Mouse (Mus musculus) left cerebral cortex, postnatal 14 days (tissue): ENCODE measurements around the gene Nhlh1. TPM values are rescaled to one million over a fixed set of nuclear protein-coding genes. Genes with fewer than 3 reads are reported as not detected.
A peak's percentile ranks its signal among the peaks of the same experiment; 100 is the strongest.

Experiments used
- DNase-seq, 2 experiments: peaks; one replicate each; pipeline ENCODE4 v3.0.0; 2021 to 2022; ENCODE audit warnings: low spot score in 2 of 2, mixed read lengths in 1 of 2
- intact Hi-C: fragments of 180-260 bp; cut with DNase I; formaldehyde crosslinking; loops from one replicate; pipeline ENCODE4 v1.15.1; 2025
- long read RNA-seq, 2 experiments: library from polyadenylated mRNA; stranded (forward); transcript quantifications; one replicate each; pipeline ENCODE4 v2.0.0; 2021
- total RNA-seq, 2 experiments: library from RNA; stranded (reverse); gene quantifications; 2 replicates each; pipeline ENCODE4 v1.2.3; 2021

Nhlh1 gene
- under 1 TPM; 0.30 to 0.37 TPM for total RNA-seq
- long read RNA-seq, experiment 1, result 0 reads
- long read RNA-seq, experiment 2, result 0 reads

DNA sequence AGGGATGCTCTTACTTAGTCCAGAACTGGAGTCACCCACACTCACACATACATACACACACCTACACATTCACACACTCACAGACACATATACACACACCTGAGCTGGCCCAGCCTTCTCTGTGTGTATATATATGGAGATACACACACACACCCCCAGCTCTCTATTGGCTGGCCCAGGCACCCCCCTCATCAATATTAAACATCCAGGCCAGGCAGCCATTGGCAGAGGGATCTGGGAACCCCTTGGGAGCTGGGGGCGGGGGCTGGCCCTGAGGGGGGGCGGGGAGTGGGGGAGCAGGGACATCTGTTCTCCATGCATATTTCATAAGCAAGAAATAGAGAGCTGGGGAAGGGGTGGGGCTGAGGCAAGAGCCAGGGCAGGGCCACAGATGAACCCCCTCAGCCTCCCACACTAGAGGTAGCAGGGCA, at the start of gene Nhlh1:
Nhlh1 (minus strand) TSS at position 83 of the 431 bp plus-strand sequence.
- intact Hi-C loops, result no loop called here
- peak in 1 of 2 experiments; percentile 55 for DNase-seq

DNA sequence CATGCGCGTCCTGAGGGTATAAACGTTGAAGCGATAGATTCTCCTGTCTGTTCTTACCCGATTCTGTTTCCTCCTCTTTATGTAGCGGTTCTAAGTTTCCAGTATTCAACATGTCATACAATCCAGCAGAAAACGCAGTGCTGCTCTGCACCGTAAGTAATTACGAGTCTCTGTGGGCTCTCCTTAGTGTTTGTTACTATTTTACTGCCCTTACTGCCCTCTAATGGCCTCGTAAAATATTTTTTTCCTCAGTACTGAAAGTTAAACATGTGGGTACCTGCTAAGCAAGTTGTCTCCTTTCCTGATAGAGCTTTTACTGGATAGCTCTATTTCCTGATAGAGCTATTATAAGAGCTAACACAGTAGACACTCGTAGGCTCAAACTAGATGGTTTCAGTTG, 47.7 kb upstream of the Nhlh1 start:
- intact Hi-C loops, result no loop called here
- DNase-seq, result no peak

GRCm38 (mm10) chr1:172103619-172104018, 46.2 kb upstream of the Nhlh1 start:
- intact Hi-C loops, result no loop called here
- DNase-seq, result no peak

DNA sequence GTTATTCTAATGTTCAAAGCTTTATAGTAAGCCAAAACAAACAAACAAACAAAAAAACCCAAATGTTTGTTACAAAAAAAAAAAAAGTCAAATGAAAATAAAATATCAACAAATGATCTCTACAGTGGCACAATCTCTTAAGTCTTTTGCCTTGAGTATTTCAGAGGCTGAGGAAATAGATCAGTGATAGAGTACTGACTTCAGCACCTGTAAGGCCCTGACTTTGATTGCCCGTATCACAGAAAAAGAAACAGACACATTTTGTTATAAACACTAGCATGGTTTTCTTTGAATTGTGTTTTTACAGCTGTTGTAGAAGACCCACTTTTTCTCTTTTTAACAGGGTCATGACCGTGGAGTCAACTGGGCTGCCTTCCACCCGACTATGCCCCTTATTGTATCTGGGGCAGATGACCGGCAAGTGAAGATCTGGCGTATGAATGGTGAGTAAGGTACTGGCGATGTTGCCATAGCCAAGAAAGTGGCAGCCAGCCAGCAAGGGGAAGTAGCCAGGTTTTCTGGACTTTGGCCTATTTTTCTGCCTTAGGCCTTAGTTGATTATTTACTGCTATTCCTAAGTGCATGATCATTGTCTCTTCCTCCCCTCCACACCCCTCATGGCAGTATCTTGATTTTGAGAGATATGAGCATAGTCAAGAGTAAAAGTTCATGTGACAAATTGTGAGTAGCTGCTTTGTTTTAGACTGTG, 42.1 kb upstream of the Nhlh1 start:
- DNase-seq, result no peak
- intact Hi-C loops, result no loop called here

DNA sequence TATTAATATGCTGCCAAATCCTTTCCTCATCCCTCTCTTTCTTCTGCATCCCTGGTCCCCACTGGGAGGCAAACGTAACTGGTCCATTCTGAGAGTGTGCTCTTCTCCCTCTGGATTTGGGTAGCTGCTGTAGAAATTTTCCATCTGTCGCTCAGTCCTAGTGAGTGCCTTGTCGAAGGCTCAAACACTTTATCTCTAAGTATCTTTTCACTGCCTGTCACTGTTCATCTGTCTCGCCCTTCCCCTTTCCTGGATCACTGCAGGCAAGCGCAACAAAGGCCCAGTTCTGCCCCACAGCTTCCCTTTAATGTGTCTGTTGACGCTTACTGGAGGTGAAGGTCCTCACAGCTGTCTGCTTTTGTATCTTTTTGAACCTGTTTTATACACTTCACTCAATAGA, 37.8 kb upstream of the Nhlh1 start:
- no peak for DNase-seq
- intact Hi-C loops, result no loop called here

- intact Hi-C loops, result no loop called here
- DNase-seq, result no peak
Observed at GRCm38 (mm10) chr1:172094295-172094694, 36.9 kb upstream of the Nhlh1 start.

DNA sequence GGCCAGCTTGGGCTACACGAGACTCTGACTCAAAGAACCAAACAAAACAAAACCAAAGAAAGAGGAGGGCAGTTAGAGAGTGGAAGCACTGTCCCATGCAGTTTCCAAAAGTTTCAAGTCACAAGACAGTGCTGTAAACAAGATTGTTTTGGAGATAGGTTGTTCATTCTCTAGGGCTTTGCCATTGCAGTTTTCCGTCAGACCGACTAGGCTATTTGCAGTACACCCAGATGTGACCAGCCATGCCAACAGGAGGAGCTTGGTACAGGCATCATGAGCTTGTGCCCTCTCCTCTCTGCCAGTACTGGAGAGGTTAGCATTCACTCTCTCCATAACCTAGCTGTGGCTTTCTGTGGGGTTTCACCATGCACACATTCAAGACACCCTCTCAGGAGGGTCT, 36.1 kb upstream of the Nhlh1 start:
- intact Hi-C loops, result no loop called here
- DNase-seq, result no peak

- intact Hi-C loops, result loop anchor here (5.0 kb wide), 1 partner anchor 36 kb away; no protein-coding TSS in a partner anchor
- DNase-seq, result no peak
Observed at GRCm38 (mm10) chr1:172082899-172083445, 25.6 kb upstream of the Nhlh1 start.

DNA sequence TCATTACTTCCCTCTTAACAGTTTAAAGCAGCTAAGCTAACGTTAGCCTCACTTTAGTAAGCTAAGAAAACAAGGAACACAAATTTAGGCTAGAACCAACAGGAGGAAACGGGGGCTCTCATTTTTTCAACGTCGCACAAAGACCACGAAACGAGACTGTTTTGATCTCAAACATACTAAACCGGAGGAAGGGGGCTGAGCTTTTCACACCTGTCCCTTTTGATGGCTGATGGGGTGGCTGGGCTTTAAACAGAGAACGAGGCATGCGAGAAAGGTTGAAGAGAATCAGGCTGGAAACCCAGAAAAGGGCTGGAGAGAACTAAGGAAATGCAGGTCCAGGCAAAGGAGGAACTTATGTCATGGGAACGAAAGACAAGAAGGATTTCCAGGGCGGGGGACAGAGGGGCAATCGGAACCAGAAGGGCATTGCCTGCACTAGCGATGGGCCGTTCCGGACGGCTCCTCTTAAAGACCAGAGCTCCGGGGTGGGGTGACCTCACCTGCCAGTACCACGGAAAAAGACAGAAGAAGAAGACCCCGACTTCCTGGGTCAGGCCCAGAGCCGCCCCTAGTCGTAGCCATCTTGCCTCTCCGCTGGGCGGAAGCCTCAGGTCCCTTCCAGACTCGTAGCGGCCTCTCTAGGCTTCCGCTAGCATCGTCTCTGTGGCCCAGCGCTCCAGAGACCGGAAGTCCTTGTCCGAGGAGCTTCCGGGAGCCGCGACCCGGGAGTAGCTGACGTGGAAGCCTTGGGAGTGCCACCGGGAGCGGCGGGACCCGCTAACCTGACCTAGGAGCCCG, 24.9 kb upstream of the Nhlh1 start, which contains the start of the genes Copa and Ncstn:
Copa (plus strand) TSS at position 429 of the 798 bp plus-strand sequence.
Ncstn (minus strand) TSS at position 695 of the 798 bp plus-strand sequence.
- intact Hi-C loops, result loop anchor here (5.0 kb wide), 1 partner anchor 35 kb away; no protein-coding TSS in a partner anchor
- peak; percentile 93 for DNase-seq

GRCm38 (mm10) chr1:172077981-172078380, 20.6 kb upstream of the Nhlh1 start:
- no peak for DNase-seq
- intact Hi-C loops, result no loop called here

- DNase-seq, result no peak
- intact Hi-C loops, result no loop called here
Observed at GRCm38 (mm10) chr1:172072604-172073003, 15.2 kb upstream of the Nhlh1 start.

GRCm38 (mm10) chr1:172071556-172071955, 14.2 kb upstream of the Nhlh1 start:
- DNase-seq, result no peak
- intact Hi-C loops, result no loop called here

DNA sequence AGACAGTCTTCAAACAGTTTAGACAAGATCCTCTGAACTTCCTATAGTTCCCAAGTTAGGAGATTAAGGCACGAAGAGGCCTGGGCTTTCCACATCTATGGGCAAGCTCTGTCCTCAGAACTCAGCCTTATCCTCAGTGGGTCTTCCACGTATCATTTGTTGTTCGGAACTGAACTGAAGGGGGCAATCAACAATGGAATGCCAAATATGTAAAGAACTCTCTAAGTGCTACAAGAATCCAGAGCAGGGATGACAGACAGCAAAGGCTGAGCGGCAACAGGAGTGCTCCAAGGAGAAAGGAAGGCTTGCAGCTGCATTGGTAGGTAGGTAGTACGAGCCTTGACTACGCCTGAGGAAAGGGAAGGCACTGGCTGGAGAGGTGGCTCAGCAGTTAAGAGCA, 12.9 kb upstream of the Nhlh1 start:
- DNase-seq, result no peak
- intact Hi-C loops, result no loop called here

- intact Hi-C loops, result no loop called here
- peak; percentile 27 to 34 for DNase-seq
Observed at GRCm38 (mm10) chr1:172064613-172065141, 7.3 kb upstream of the Nhlh1 start.

DNA sequence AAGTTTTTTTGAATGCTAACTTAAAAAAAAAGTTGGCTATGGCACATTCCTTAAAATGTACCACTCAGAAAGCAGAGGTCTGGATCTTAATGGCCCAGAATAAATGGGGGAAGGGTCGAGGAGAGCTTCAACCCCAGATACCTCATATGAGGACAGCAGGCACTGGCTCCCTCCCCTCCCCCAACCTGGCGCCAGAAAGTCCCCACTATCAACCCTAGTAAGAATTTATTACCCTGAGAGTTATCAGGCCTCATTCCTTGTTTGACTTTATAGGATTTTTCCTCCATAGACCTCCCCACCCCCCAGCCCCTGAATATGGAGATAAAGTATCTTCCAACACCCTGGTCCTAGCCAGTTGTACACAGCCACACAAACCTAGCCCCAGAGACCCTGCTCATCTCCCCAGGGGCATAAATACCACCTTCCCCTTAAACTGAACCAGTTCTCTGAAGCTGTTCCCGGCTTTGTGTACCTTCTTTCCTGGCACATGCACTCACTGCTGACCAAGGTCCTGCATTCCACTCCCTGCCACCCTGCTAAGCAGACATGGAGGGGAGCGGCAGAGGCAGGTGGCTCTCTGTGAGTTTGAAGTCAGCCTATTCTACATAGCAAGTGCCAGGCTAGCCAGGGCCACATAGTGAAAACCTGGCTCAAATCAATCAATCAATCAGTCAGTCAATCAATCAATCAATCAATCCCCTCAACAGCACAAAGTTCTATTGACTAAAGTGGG, 6.1 kb upstream of the Nhlh1 start:
- intact Hi-C loops, result no loop called here
- no peak for DNase-seq

- intact Hi-C loops, result no loop called here
Observed at GRCm38 (mm10) chr1:172062101-172062500, 4.7 kb upstream of the Nhlh1 start.

DNA sequence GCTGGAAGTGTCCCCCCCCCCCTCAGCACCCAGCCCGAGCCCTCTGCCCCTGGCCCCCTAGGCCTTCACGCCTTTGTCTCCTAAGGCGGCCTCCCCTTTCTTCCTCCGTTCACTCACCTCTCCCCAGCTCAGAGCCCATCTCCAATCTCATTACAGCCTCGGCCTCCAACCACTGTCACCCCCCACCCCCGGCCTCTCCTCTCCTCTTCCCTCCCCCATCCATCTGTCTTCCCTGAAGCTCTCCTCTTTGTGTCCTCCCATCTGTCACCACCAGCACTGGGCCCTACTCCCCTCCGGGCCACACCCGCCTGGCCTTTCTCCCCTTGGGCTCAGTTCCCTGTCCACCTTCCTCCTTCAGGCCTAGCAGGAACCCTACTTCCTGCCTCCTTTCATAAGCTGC, 3.8 kb upstream of the Nhlh1 start:
- intact Hi-C loops, result no loop called here
- no peak for DNase-seq

More at GRCm38 (mm10) chr1:172062101-172062500, 4.7 kb upstream of the Nhlh1 start:
- no peak for DNase-seq

DNA sequence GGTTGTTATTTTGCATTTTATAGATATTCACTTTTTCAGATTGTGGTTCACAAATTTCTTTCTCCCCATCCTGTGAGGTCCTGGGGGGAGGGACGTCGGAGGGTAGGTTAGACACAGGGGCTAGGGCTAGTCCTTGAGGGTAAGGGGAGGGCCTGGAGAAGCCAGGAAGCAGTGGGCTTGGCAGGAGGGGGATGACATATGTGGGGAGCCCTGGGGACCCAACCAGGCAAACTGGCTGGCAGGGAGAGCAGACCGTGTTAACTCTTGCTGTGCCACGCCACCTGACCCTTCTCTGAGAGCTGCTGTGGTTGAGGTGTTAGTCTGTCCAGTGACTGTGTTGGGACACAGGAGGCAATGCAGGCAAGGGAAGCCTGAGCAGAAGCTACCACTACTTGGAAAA, 3.3 kb upstream of the Nhlh1 start:
- intact Hi-C loops, result no loop called here
- DNase-seq, result no peak

- intact Hi-C loops, result no loop called here
- DNase-seq, result no peak
Observed at GRCm38 (mm10) chr1:172058874-172059273, 1.5 kb upstream of the Nhlh1 start.
